Mouse (Mus musculus) cerebellum, adult 2 months (tissue): Measurements from ENCODE around the gene Erlin1.

ENCODE experiments used
- CTCF ChIP-seq: fragments of 200-500 bp; IDR thresholded peaks from 2 replicates; pipeline ENCODE4 v1.5.1; 2011; ENCODE audit warnings: low read depth, mild to moderate bottlenecking, control low read depth, low read length, moderate library complexity, borderline replicate concordance; ENCODE audit not compliant: insufficient read depth
- POLR2A ChIP-seq: fragments of 200-500 bp; IDR thresholded peaks from 2 replicates; pipeline ENCODE4 v1.6.1; 2011; ENCODE audit warnings: low read length, control low read depth, borderline replicate concordance; ENCODE audit not compliant: insufficient read depth

DNA sequence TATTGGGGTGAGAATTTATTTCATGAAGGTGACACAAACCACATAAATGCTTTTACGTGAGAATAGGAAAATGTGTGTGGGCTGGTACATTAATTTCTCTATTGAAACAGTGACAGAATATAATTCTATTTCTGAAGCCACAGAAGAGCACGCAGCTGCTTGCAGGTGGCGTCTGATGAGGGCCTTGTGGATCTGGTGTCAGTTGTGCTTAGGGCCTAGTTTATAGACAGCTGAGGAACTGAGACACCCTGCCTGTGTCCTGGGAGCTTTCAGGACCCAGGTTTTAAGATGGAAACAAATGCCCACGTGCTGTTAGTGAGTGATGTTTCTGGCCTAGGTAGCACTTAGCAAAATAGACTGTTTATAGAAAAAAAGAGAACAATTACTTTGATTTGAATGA, 64.6 kb downstream of the Erlin1 start:
- TF ChIP-seq CTCF (no peak), POLR2A (no peak)
